Mouse (Mus musculus) heart, embryonic 16.5 days (tissue): ENCODE measurements at regions not wholly inside any gene's neighbourhood (a gene's known extent, or its start where the extent isn't known, plus 50 kb on each side); places are given as distances from the start of the nearest gene placed in this dataset.

ENCODE experiments used
- ATAC-seq: fragments of 200-750 bp; cut with Nextera tagmentation; replicated peaks from 2 replicates; pipeline ENCODE4 v1.8.0; 2017; ENCODE audit warnings: moderate number of reproducible peaks; ENCODE audit not compliant: insufficient read depth, low FRiP score; ENCODE audit errors: extremely low read depth
- H3K27ac ChIP-seq: fragments of 300-500 bp; sonication (generic); 2 replicates; pipeline ENCODE4 v1.5.1; 2014; ENCODE audit warnings: mild to moderate bottlenecking, low read length, control low read depth, moderate library complexity
- H3K27me3 ChIP-seq: fragments of 300-500 bp; sonication (generic); 2 replicates; pipeline ENCODE4 v1.6.1; 2014; ENCODE audit warnings: low read length, mixed read lengths; ENCODE audit not compliant: control insufficient read depth, insufficient read depth
- H3K36me3 ChIP-seq: fragments of 300-500 bp; sonication (generic); 2 replicates; pipeline ENCODE4 v1.6.1; 2014; ENCODE audit not compliant: control insufficient read depth, insufficient read depth
- H3K4me1 ChIP-seq: fragments of 300-500 bp; sonication (generic); 2 replicates; pipeline ENCODE4 v1.6.1; 2014; ENCODE audit warnings: low read length, mixed read lengths; ENCODE audit not compliant: control insufficient read depth, insufficient read depth
- H3K4me2 ChIP-seq: fragments of 300-500 bp; sonication (generic); 2 replicates; pipeline ENCODE4 v1.6.1; 2014; ENCODE audit warnings: low read depth, mild to moderate bottlenecking, control low read depth, low read length
- H3K4me3 ChIP-seq: fragments of 300-500 bp; sonication (generic); 2 replicates; pipeline ENCODE4 v1.5.1; 2014; ENCODE audit warnings: mild to moderate bottlenecking, control low read depth, low read length
- H3K9ac ChIP-seq: fragments of 300-500 bp; sonication (generic); 2 replicates; pipeline ENCODE4 v1.6.1; 2014; ENCODE audit warnings: low read length, control low read depth
- H3K9me3 ChIP-seq: fragments of 300-500 bp; sonication (generic); replicated peaks from 2 replicates; pipeline ENCODE4 v1.6.1; 2016; ENCODE audit warnings: low read length; ENCODE audit not compliant: control insufficient read depth
- WGBS: fragments of 180-500 bp; shearing (Covaris S2); extraction: QIAGEN DNeasy Blood & Tissue Kit; methylation state at CpG from one replicate; pipeline ENCODE4 v1.1.7; 2014; 5-methylcytosine and 5-hydroxymethylcytosine counted together

DNA sequence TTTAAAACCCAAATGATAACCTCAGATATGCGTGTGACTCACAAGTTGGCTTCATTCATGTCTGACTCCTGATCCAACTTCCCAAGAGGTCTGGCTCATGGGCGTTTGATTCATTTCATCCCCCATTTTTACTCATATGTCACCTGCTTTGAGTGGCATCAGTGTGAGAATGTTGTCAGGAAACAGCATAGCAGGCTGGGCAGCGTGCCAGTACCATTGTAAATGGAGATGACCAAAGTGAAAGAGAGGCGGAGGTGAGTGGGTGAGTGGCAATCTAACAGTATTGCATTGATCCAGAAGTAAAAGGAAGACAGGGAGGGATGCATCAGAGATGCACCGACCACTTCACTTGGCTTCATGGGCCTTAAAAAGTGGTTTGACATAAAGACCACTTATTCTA is 720.7 kb downstream of the Hace1 start:
- H3K4me1 ChIP-seq, result no peaks in the 10 kb centered on the region
- no peak overlapping the region for H3K4me2 ChIP-seq
- H3K36me3 ChIP-seq, result no peaks in the 10 kb centered on the region
- 42% methylated on average over 5 of the region's 5 CpGs for WGBS
- H3K27me3 ChIP-seq, result no peaks in the 10 kb centered on the region
- H3K4me3 ChIP-seq, result no peak overlapping the region
- no peaks in the 10 kb centered on the region for H3K9me3 ChIP-seq
- H3K9ac ChIP-seq, result no peak overlapping the region
- ATAC-seq, result no peak
- no peak overlapping the region for H3K27ac ChIP-seq

DNA sequence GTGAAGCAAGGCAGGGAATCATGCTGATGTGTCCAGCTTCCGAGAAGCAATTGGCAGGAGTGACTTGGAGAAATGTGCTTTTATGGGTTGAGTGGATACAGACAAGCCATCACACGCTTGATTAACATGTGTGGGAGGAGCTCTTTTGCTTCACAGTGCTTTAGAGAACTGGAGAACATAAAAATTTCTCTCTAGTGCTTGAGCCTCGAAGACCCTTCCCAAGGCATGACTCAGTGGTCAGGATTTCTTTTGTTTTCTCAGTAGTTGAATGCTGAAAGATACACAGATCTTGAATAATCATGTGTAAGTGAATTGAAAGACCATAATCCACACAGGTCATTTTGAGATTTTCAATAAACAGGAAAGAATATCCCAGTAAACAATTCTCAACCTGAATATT is 721.9 kb downstream of the Hace1 start:
- Histone ChIP-seq H3K36me3 (no peaks in the 10 kb centered on the region), H3K9ac (no peak overlapping the region), H3K4me3 (no peak overlapping the region), H3K4me2 (no peak overlapping the region), H3K27me3 (no peaks in the 10 kb centered on the region), H3K27ac (no peak overlapping the region), H3K4me1 (no peaks in the 10 kb centered on the region), H3K9me3 (no peaks in the 10 kb centered on the region)
- no peak for ATAC-seq
- WGBS, result 52% methylated on average over 3 of the region's 3 CpGs

- Histone ChIP-seq H3K27me3 (no peaks in the 10 kb centered on the region), H3K4me3 (no peak overlapping the region), H3K36me3 (no peaks in the 10 kb centered on the region), H3K27ac (no peak overlapping the region), H3K9me3 (no peaks in the 10 kb centered on the region), H3K4me2 (no peak overlapping the region), H3K4me1 (no peaks in the 10 kb centered on the region), H3K9ac (no peak overlapping the region)
- no peak for ATAC-seq
- 77% methylated on average over 5 of the region's 5 CpGs for WGBS
Observed at GRCm38 (mm10) chr10:46320328-46321038, 742.9 kb downstream of the Hace1 start.

DNA sequence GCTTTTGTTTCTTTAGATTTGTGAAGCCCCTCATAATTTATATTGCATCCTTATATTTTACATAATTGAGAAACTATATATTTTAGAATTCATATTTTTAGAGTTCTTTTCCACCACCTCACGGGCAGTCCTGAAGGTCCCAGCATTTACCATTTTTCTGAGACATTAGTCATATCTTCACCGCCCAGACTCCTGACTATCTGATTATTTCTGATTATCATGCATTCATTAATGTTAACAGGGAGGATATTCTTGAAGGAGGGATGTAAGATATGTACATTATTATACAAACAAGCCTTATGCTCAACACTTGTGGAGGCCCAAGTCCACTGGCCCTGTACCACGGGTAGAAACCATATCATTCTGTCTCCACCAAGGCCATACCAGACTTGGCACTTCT is 743.4 kb downstream of the Hace1 start:
- Histone ChIP-seq H3K27me3 (no peaks in the 10 kb centered on the region), H3K9ac (no peak overlapping the region), H3K4me3 (no peak overlapping the region), H3K4me1 (no peaks in the 10 kb centered on the region), H3K36me3 (no peaks in the 10 kb centered on the region), H3K9me3 (no peaks in the 10 kb centered on the region), H3K4me2 (no peak overlapping the region), H3K27ac (no peak overlapping the region)
- ATAC-seq, result no peak
- 85% methylated on average over 3 of the region's 3 CpGs for WGBS

- no peak for ATAC-seq
- 74% methylated on average over 1 of the region's 1 CpGs for WGBS
Observed at GRCm38 (mm10) chr10:46329052-46329451, 751.4 kb downstream of the Hace1 start.

DNA sequence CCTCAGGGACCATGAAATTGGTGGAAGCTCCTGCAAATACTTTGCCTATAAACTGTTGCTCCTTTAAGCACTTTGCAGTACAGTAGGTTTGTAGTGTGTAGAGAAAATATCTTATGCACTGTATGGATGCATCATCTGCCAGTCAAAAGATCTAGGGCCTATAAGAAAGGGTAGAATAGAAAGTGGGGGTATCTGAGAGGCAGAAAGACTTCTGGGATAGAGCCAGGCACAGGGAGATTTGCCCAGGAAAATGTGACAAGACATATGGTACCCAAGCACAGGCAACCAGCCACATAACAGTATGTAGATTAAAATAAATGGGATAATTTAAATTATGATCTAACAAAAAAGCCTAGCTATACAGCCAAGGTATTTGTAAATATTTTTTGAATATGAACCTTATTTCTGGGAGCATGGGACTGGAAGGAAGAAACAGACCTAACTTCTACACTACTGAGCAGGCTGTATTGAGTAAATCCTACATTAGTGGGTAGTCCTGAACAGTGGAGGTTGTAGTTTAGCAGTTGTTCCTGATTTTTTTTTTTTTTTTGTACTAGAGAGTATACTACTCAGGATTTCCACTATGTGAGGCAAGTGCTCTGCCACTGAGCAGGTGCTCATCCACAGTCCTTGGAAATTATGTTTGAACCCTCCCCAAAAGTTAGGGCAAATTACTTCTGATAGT is 754.1 kb downstream of the Hace1 start:
- no peaks in the 10 kb centered on the region for H3K27me3 ChIP-seq

More at GRCm38 (mm10) chr10:46329052-46329451, 751.4 kb downstream of the Hace1 start:
- Histone ChIP-seq H3K36me3 (no peaks in the 10 kb centered on the region), H3K27ac (no peak overlapping the region), H3K9ac (no peak overlapping the region), H3K4me2 (no peak overlapping the region), H3K4me1 (no peaks in the 10 kb centered on the region), H3K9me3 (no peaks in the 10 kb centered on the region), H3K4me3 (no peak overlapping the region), H3K27me3 (no peaks in the 10 kb centered on the region)

GRCm38 (mm10) chr10:46333231-46333630 is 755.6 kb downstream of the Hace1 start:
- Histone ChIP-seq H3K27me3 (no peaks in the 10 kb centered on the region), H3K36me3 (no peaks in the 10 kb centered on the region), H3K4me2 (no peak overlapping the region), H3K9ac (no peak overlapping the region), H3K9me3 (no peaks in the 10 kb centered on the region), H3K27ac (no peak overlapping the region), H3K4me3 (no peak overlapping the region), H3K4me1 (no peaks in the 10 kb centered on the region)
- ATAC-seq, result no peak

More for the DNA sequence above, 754.1 kb downstream of the Hace1 start:
- H3K27ac ChIP-seq, result no peak overlapping the region
- H3K9me3 ChIP-seq, result no peaks in the 10 kb centered on the region
- no peak overlapping the region for H3K4me2 ChIP-seq
- ATAC-seq, result no peak
- no peak overlapping the region for H3K4me3 ChIP-seq
- no peaks in the 10 kb centered on the region for H3K4me1 ChIP-seq
- no peak overlapping the region for H3K9ac ChIP-seq
- H3K36me3 ChIP-seq, result no peaks in the 10 kb centered on the region

- Histone ChIP-seq H3K27ac (no peak overlapping the region), H3K4me3 (no peak overlapping the region), H3K27me3 (no peaks in the 10 kb centered on the region), H3K9me3 (no peaks in the 10 kb centered on the region), H3K4me1 (no peaks in the 10 kb centered on the region), H3K9ac (no peak overlapping the region), H3K4me2 (no peak overlapping the region), H3K36me3 (no peaks in the 10 kb centered on the region)
- ATAC-seq, result no peak
- WGBS, result 71% methylated on average over 4 of the region's 4 CpGs
Observed at GRCm38 (mm10) chr10:46345315-46345714, 767.7 kb downstream of the Hace1 start.

DNA sequence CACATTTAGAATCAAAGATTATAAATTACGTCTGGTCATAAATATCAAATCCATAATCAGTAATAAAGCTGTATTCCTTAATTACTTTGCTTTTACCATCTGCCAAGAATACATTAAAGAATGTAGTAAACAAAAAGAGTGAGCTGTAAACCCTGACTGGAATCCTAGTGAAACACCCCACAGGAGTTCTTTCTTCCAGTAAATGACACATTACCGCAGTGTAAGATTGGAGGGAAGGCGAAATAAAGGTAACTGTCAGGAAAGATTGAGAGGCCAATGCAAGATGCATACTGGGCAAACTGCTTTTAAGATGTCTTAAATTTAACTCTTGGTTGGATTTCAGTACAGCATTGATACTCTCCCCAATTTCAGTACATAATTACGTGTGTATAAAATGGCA is 772.0 kb downstream of the Hace1 start:
- Histone ChIP-seq H3K4me3 (no peak overlapping the region), H3K9ac (no peak overlapping the region), H3K36me3 (no peaks in the 10 kb centered on the region), H3K27ac (no peak overlapping the region), H3K4me2 (no peak overlapping the region), H3K4me1 (no peaks in the 10 kb centered on the region), H3K27me3 (no peaks in the 10 kb centered on the region), H3K9me3 (no peaks in the 10 kb centered on the region)
- ATAC-seq, result no peak
- WGBS, result 66% methylated on average over 4 of the region's 4 CpGs
